Comparison of ENCODE assay signal across 17 mouse cellular contexts in genomic region chr17:65677742-65678141, GRCm38 (mm10). TPM values are rescaled to one million over a fixed set of nuclear protein-coding genes. Genes with fewer than 3 reads are reported as not detected.
DNase-seq lines count a peak whose midpoint lies in the region; ATAC-seq and TF ChIP-seq lines count a peak whose summit lies in the region.
"Had no signal": no experiment of that assay in that cellular context is flagged by ENCODE, and none has a peak within 500 bp of the region (broad histone marks: within the 10 kb centered on the region; RNA-seq: fewer than 3 reads in every experiment).

No protein-coding gene starts in this region.

- H3K9me3 ChIP-seq in forebrain, postnatal 0 days (ENCODE audit: low read length) = no peaks in the 10 kb centered on the region
- H3K9me3 ChIP-seq in forebrain, embryonic 10.5 days = no peaks in the 10 kb centered on the region
- no peaks in the 10 kb centered on the region for H3K9me3 ChIP-seq in liver, embryonic 14.5 days (ENCODE audit: control insufficient read depth, low read length)
- no peaks in the 10 kb centered on the region for H3K9me3 ChIP-seq in kidney, embryonic 14.5 days (ENCODE audit: control insufficient read depth, low read length)
- H3K9me3 ChIP-seq: midbrain, embryonic 12.5 days; neural tube, embryonic 13.5 days had no signal

- H3K9ac ChIP-seq in forebrain, postnatal 0 days = no peak overlapping the region
- H3K9ac ChIP-seq in liver, embryonic 14.5 days (replicated peaks) = no peak overlapping the region
- H3K9ac ChIP-seq in kidney, embryonic 14.5 days (ENCODE audit: low read depth, low read length) = no peak overlapping the region
- H3K9ac ChIP-seq: midbrain, embryonic 12.5 days; neural tube, embryonic 13.5 days had no signal

- ATAC-seq in forebrain, postnatal 0 days = no peak
- no peak for ATAC-seq in liver, embryonic 14.5 days (ENCODE audit: insufficient read depth)
- ATAC-seq in kidney, embryonic 14.5 days (ENCODE audit: low FRiP score, low TSS enrichment) = no peak

- no peak overlapping the region for H3K27ac ChIP-seq in forebrain, postnatal 0 days (ENCODE audit: low read depth, low read length)
- no peak overlapping the region for H3K27ac ChIP-seq in forebrain, embryonic 10.5 days
- H3K27ac ChIP-seq in liver, embryonic 14.5 days = no peak overlapping the region
- no peak overlapping the region for H3K27ac ChIP-seq in kidney, embryonic 14.5 days (ENCODE audit: low read depth, low read length)
- H3K27ac ChIP-seq: midbrain, embryonic 12.5 days; neural tube, embryonic 13.5 days had no signal

- DNase-seq in forebrain, postnatal 0 days = no peak
- DNase-seq in forebrain, embryonic 10.5 days (ENCODE audit: extremely low spot score, low spot score) = no peak
- no peak for DNase-seq in liver, embryonic 14.5 days (ENCODE audit: low read depth in 3 of 3, low spot score in 3 of 3)
- DNase-seq in liver (no peak), A20 (ENCODE audit: low read depth, low spot score) (peak; percentile 25)
- DNase-seq in brain, adult 2 months (ENCODE audit: low read depth, low spot score) = peak; percentile 25
- no peak for DNase-seq in layer of hippocampus, adult 11-12 months (ENCODE audit: low spot score)
- DNase-seq: cerebellum, adult 11-12 months; kidney, adult 2 months; left cerebral cortex, postnatal 4 days; thymus, adult 2 months had no signal

- peak; percentile 35 for TF ChIP-seq CTCF in forebrain, postnatal 0 days (IDR thresholded peaks at IDR 0.05; ENCODE audit: low read depth)
- peak; percentile 39; the same call in 1 of the 2 replicates for TF ChIP-seq CTCF in liver, embryonic 14.5 days (IDR thresholded peaks at IDR 0.05; ENCODE audit: low read depth)

- no peaks in the 10 kb centered on the region for H3K36me3 ChIP-seq in forebrain, postnatal 0 days (ENCODE audit: insufficient read depth)
- H3K36me3 ChIP-seq in forebrain, embryonic 10.5 days (replicated peaks) = peaks cover 7% of the 10 kb centered on the region; the same call in 1 of the 2 replicates
- no peaks in the 10 kb centered on the region for H3K36me3 ChIP-seq in liver, embryonic 14.5 days (replicated peaks; ENCODE audit: control insufficient read depth, insufficient read depth, low read depth)
- H3K36me3 ChIP-seq in kidney, embryonic 14.5 days (ENCODE audit: control insufficient read depth, insufficient read depth, low read length) = no peaks in the 10 kb centered on the region
- H3K36me3 ChIP-seq: neural tube, embryonic 13.5 days had no signal

- no peak for TF ChIP-seq EP300 in liver, embryonic 14.5 days (IDR thresholded peaks at IDR 0.05; ENCODE audit: low read depth)

- H3K4me2 ChIP-seq in forebrain, postnatal 0 days (ENCODE audit: low read depth) = no peak overlapping the region
- no peak overlapping the region for H3K4me2 ChIP-seq in liver, embryonic 14.5 days (ENCODE audit: low read depth)
- no peak overlapping the region for H3K4me2 ChIP-seq in kidney, embryonic 14.5 days (replicated peaks; ENCODE audit: low read depth, low read length)
- H3K4me2 ChIP-seq: midbrain, embryonic 12.5 days; neural tube, embryonic 13.5 days had no signal

- WGBS in forebrain, postnatal 0 days = 96% methylated on average over 1 of the region's 1 CpGs
- 96% methylated on average over 1 of the region's 1 CpGs for WGBS in forebrain, embryonic 10.5 days
- WGBS in liver, embryonic 14.5 days (ENCODE audit: insufficient replicate concordance) = 29% methylated on average over 1 of the region's 1 CpGs
- WGBS in kidney, embryonic 14.5 days = 88% methylated on average over 1 of the region's 1 CpGs

- no peaks in the 10 kb centered on the region for H3K27me3 ChIP-seq in forebrain, postnatal 0 days (ENCODE audit: insufficient read depth, low read length)
- H3K27me3 ChIP-seq in forebrain, embryonic 10.5 days (ENCODE audit: poor library complexity, severe bottlenecking) = no peaks in the 10 kb centered on the region
- no peaks in the 10 kb centered on the region for H3K27me3 ChIP-seq in liver, embryonic 14.5 days (ENCODE audit: control insufficient read depth, insufficient read depth, low read length)
- H3K27me3 ChIP-seq in kidney, embryonic 14.5 days (ENCODE audit: control insufficient read depth, insufficient read depth, low read length) = no peaks in the 10 kb centered on the region
- H3K27me3 ChIP-seq: midbrain, embryonic 12.5 days; neural tube, embryonic 13.5 days had no signal

- no peak overlapping the region for H3K4me3 ChIP-seq in forebrain, postnatal 0 days (ENCODE audit: low read depth, low read length)
- no peak overlapping the region for H3K4me3 ChIP-seq in forebrain, embryonic 10.5 days
- no peak overlapping the region for H3K4me3 ChIP-seq in liver, embryonic 14.5 days (ENCODE audit: insufficient read depth in 1 of 2, low read depth in 2 of 2, low read length in 2 of 2)
- H3K4me3 ChIP-seq in kidney, embryonic 14.5 days (ENCODE audit: low read length) = no peak overlapping the region
- H3K4me3 ChIP-seq: midbrain, embryonic 12.5 days; neural tube, embryonic 13.5 days had no signal

- no peaks in the 10 kb centered on the region for H3K4me1 ChIP-seq in forebrain, postnatal 0 days (ENCODE audit: insufficient read depth)
- H3K4me1 ChIP-seq in forebrain, embryonic 10.5 days = peaks cover 7% of the 10 kb centered on the region; the same call in 1 of the 2 replicates
- peaks cover 0 to 6% of the 10 kb centered on the region in 2 experiments; a peak in 2 of 4 replicates for H3K4me1 ChIP-seq in liver, embryonic 14.5 days (replicated peaks; ENCODE audit: control insufficient read depth in 2 of 2, insufficient read depth in 2 of 2, low read length in 1 of 2)
- H3K4me1 ChIP-seq in kidney, embryonic 14.5 days (ENCODE audit: control insufficient read depth, insufficient read depth, low read length) = no peaks in the 10 kb centered on the region

RNA-seq across cellular contexts. Expression of gene Txndc2, which starts 35.8 kb away (rescaled TPM):
- total RNA-seq in forebrain, postnatal 0 days (2014; rRNA removed) = 0.19 TPM in 1 of 2 replicates, not detected in the other
- not detected in 2 replicates for polyA plus RNA-seq in forebrain, postnatal 0 days (2015; fragmentation: Nextera tagmentation; extraction: Ambion mirVana)
- polyA plus RNA-seq in forebrain, embryonic 10.5 days (2016; fragmentation: Nextera tagmentation; extraction: Ambion mirVana) = not detected in 2 replicates
- polyA plus RNA-seq in liver, embryonic 14.5 days (2012; rRNA removed) = not detected in 2 replicates
- not detected in 2 replicates for polyA plus RNA-seq in liver, embryonic 14.5 days (2014; fragmentation: Nextera tagmentation; extraction: Ambion mirVana)
- polyA plus RNA-seq in kidney, embryonic 14.5 days (2014; fragmentation: Nextera tagmentation; extraction: Ambion mirVana) = not detected in 2 replicates
- total RNA-seq: hematopoietic stem cell, adult 5-6 weeks had no signal
- polyA plus RNA-seq: cortical plate, adult 2 months; lung, embryonic 16.5 days; neural tube, embryonic 13.5 days; thymus, adult 2 months had no signal

Comparison
In these comparisons a context has a peak if more than half of its experiments do, and no peak if none do; other contexts are left out.
1. DNase-seq: peak in A20 (single experiment) and brain, adult 2 months (single experiment); none in forebrain, postnatal 0 days (single experiment), forebrain, embryonic 10.5 days (single experiment), liver, embryonic 14.5 days (0 of 3), liver (single experiment) and layer of hippocampus, adult 11-12 months (single experiment).